Mouse (Mus musculus): ENCODE data around the gene Rgl1. TPM values are rescaled to one million over a fixed set of nuclear protein-coding genes. Genes with fewer than 3 reads are reported as not detected.

The Rgl1 gene
- total RNA-seq, 2 experiments from 2014 or later: 12.1 TPM

- DNase-seq: no peak
These were observed 181.2 kb downstream of the Rgl1 start for GRCm38 (mm10) chr1:152584933-152585332.

DNA sequence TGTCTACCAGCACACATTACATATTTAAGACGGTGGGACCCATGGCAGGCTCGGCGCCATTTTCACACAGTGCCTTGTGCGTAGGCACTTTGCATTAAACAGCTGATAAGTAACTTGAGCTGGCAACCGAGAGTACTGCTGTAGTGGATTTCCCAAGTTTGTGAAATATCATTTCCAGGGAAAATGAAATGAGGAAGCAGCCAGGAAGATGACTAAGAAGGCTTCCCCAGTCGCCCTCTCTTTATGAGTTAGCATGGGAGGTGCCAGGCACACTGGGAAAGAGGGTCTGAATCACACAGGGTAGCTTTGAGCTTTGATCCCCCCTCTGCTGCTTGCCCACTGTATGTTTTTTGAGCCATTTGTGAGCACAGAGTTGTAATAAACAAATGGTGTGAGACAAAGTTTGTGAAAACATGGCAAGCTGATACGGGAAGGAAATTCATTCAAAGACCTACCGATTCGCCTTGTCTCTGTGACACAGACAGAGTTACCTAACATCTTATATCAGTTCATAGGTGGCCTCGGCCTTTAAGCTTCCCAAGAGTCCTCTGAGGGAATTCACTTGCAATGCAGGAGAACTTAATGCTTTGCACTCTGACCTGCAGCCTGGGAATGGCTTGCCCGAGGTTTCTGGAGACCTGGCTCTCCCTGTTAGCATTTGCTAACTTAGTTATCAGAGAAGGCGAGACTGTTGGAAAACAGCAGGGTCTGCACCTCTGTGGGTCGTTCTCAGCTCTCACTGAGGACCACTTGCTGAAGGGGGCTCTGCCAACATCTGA lies 184.8 kb downstream of the Rgl1 start:
- no peak for DNase-seq

GRCm38 (mm10) chr1:152578944-152579343 lies 187.2 kb downstream of the Rgl1 start:
- DNase-seq: no peak

DNA sequence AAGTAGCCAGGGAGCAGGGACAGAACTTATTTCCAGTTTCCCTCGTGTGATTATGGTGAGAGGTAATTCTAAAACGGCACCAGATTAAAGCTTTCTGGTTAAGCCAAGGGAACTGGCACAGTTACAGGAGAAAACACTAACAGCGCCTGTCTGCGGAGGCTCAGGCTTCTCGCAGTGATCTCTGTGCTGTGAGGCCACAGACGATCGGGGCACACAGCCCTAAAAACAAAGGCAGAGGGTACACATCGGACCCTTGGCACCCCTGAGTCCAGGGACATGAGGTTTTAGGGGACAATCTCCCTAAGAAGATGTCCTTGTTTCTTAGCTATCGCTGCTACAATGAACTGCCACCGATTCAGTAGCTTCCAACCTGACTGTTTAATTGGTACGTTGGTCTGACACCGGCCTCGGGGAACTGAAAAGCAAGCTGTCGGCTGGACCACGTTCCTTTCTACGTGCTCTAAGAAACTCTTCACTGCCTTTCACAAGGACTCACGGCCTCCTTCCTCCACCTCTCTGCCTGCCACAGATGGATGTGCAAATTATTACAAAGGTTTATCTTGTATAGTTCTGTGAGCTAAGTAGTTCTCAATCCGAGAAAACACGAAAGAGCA lies 187.9 kb downstream of the Rgl1 start:
- DNase-seq: no peak

- no peak for DNase-seq
These were observed 189.5 kb downstream of the Rgl1 start for GRCm38 (mm10) chr1:152576614-152577144.

GRCm38 (mm10) chr1:152575096-152575495 lies 191.1 kb downstream of the Rgl1 start:
- no peak for DNase-seq

GRCm38 (mm10) chr1:152573470-152574059 lies 192.6 kb downstream of the Rgl1 start:
- DNase-seq: no peak

DNA sequence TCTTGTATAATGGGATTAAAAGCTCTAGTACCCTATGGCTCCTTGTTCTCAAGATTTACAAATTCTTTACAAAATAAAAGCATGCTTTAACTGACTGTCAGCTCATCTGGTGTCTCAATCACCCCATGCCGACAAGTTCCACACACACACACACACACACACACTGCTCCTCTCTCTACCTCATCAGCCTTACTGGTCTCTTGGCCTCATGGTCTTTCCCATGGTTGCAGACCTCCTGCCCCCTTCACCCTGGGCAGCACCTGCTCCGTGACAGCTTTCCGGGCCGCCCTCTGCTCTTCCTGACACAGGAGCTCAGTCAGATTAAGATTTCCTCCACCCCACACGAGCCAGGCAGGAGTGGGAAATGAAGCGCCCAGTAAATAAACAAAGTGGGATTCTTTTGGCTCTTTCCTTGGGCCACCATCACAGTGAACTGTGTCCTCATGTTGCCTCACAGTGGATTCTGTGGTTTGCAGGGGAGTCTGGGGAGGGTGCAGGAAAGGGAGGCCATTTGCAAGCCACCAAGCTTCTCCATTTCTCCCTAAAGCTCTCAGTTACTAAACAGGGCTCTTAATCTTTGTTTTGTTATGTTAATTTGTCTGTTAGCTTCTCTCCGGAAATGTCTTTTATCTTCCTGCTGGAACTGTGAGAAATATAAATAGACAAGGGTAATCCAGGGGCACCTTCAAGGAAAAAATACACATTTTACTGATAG lies 193.2 kb downstream of the Rgl1 start:
- no peak for DNase-seq

GRCm38 (mm10) chr1:152571340-152571739 lies 194.8 kb downstream of the Rgl1 start:
- DNase-seq: no peak

DNA sequence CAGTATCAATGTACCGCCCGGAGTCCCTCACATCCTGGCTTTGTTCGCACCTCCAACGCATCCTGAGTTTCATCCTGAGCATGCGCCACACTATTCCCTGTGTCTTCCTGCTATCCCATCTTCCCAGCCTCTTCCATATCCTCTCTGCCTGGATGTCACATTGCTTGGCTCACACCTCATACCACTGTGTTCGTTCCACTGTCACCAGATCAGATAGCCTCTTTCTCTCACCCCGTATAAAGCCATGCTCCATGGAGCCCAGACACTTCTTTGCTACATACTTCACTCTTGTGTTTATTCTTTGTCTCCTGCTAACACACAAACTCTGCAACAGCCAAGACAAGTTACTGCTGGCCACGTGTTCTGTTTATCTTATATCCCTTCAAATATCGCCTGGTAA lies 195.5 kb downstream of the Rgl1 start:
- no peak for DNase-seq

DNA sequence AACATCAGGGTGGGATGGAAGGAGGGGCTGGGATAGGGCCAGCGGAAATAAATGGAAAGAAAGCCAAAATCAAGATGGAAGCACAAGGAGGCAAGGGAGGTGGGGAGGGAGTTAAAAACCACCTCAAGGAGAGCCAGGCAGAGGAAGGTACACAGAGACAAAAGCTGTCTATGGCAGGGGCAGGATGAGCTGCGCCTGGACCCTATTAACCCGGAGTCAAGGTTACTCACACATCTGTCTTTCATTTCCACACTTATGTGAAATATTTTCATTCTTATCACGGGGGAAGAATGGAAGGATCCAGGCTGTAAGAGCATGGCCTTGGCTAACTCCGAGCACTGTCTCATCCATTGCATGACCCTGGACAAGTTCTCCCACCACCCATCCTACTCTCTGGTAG lies 202.9 kb downstream of the Rgl1 start:
- DNase-seq: no peak

GRCm38 (mm10) chr1:152562877-152563276 lies 203.3 kb downstream of the Rgl1 start:
- DNase-seq: no peak

GRCm38 (mm10) chr1:152560477-152560876 lies 205.7 kb downstream of the Rgl1 start:
- peak; percentile 40 for DNase-seq

DNA sequence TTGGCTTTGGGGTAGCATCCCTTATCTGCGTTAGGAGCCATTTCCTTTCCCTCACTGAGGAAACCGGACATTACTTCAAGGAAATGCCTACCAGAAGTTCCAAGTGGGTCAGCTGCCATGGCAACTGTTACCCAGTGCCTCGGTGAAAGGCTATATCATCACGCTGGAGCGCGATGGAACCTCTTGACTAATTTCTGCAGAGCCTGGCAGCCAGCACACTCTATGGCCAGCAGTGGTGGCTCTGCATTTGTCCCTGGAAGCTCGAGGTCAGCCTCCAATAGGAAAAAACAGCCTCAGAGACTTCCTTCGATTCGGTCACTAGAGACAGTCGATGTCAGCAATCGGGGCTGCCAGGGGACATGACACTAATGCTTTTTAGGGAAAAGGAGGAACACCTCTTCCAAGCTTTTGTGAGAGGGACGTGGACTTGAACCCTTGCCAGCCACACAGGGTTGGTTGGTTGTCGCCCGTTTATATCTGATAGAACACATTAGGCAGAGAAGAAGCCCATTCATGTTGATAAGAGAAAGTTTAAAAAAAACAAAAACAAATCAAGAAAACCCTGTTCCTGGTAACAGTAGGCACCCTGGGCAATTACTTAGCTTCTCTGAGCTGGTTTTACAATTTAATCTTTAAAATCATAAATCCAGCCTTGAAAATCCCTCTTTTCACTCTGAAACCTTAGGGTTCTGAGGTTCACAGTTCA lies 209.4 kb downstream of the Rgl1 start:
- DNase-seq: peak; percentile 37

- DNase-seq: peak; percentile 83
These were observed 210.1 kb downstream of the Rgl1 start for GRCm38 (mm10) chr1:152555944-152556573.

GRCm38 (mm10) chr1:152553912-152554547 lies 212.1 kb downstream of the Rgl1 start:
- no peak for DNase-seq

GRCm38 (mm10) chr1:152550973-152551372 lies 215.2 kb downstream of the Rgl1 start:
- DNase-seq: no peak

GRCm38 (mm10) chr1:152550544-152550943 lies 215.6 kb downstream of the Rgl1 start:
- no peak for DNase-seq

GRCm38 (mm10) chr1:152549061-152549738 lies 217.0 kb downstream of the Rgl1 start:
- no peak for DNase-seq

DNA sequence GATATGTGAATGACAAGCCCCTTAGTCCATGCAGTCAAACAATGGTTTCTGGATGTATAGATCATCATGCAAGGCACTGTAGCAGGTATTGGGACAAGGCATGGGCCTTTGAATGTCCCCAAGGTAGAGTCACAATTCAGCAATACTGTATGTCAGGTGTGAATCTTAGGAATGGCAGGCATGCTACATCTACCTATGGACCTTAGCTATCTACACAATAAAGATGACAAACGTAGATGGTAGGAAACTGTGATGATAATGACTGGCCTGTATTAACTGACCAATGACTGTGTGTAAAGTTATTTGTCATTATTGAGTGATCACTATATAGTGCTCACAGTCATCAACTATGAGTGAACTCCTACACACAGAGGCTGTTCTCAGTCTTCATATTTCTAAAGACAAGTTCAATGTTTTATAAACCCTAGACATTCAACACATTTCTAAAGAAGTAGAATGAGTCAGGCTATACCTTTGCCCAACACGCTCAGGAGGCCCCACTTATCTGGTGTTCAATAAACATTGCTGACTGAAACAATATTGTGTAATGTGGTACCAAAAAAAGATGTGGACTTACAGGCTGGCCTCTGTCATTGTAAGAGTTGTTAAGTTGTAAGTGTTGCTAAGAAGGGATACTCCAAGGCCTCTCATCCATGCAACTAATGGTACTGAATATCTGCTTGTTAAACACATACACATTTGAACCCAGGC lies 222.5 kb downstream of the Rgl1 start:
- no peak for DNase-seq

All from gastrocnemius, postnatal 25 days (tissue).